Mouse (Mus musculus) c-Kit-positive CD71-positive TER-119-positive erythroid progenitor cells, embryonic 14.5 days (primary cell): ENCODE data around the gene Zmynd8.

Source experiments
- DNase-seq: peaks from one replicate; pipeline ENCODE4 v3.0.0-alpha.2; 2013; ENCODE audit warnings: low spot score

The Zmynd8 gene

DNA sequence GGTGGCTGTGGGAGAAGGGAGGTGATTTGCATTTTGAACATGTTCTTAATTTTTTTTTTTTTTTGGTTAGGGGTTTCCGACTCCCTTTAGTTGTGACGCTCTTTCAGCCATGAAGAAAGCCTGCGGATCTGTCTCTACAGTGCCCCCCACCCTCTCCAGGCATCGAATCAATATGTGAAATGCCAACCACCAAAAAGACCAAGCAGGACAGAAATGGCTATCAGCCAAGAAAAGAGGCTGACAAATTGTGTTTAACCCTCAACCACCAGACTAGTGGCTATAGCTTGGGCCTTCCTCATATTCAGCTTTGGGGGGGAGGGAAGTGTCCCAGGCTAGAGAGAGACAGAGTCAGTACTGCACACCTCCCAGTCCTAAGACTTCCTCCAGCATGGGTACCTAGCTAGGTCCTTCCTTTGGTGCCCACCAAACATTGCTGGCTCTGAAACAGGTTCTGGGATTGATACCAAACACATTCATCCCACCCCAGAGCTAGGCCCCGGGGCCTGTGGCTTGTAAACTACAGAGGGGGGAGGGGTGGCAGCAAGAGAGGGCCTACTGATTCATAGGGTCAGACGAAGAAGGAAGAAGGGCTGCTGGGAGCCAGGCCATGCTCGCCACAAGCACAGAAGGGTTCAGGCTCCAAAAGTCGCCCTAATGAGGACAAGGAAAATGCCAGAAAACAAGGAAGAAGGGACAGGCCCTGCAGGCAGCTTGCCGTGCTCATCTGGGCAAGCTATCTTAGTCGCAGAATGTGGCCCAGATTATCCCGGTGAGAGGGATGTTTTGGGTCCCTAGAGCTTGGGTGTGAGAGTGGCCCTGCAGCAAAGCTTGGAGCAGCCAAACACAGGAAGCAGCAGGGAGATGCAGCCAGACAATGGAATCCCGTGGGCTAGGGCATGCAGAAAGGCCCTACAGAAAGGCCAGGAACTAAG lies 40.1 kb downstream of the Zmynd8 start:
- no peak for DNase-seq

DNA sequence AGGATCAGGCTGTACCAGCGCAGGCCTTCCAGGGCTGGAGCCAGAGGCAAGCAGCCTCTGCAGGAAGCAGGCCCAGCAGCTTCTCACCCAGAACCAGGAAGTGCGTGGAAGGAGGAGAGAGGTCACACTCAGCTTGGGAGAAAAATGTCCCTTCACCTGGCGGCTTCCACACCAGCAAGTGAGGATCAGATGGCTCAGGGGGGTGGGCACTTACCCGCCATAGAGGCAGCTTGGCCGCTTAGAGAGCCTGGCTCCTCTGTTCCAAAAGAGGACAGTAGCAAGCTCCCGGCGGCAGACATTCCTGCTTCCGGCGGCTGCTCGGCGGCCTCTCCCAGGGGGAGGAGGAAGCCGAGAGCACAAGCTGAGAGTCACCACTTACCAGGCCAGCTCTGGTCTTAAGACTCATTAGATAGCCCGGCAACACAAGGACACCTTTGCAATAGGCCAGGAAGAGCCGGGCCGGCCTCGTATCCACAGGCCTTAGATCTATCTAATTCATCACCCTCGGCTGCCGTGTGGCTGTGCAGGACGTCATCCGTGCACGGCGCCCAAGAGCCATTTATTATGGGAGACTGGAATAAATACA lies 40.9 kb downstream of the Zmynd8 start:
- no peak for DNase-seq

DNA sequence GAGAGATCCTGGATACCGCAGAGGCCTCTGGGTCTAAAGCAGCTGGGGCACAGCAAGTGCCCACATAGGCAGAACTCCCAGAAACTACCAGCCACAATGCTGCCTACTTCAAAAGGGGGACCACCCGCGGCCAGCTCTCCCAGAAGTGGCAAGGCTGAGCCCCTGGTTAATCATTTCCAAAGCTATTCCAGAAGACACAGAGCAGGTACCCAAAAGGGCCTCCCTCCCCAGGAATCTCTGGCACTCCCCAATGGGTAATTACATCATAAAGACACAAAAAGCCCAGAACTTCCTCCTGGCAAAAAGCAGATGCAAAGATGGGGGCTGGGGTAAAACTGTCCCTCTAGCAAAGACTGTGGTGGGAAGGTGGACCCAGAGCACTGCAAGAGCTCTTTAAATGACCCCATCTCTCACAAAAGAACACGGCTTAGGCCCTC lies 41.4 kb downstream of the Zmynd8 start:
- no peak for DNase-seq

DNA sequence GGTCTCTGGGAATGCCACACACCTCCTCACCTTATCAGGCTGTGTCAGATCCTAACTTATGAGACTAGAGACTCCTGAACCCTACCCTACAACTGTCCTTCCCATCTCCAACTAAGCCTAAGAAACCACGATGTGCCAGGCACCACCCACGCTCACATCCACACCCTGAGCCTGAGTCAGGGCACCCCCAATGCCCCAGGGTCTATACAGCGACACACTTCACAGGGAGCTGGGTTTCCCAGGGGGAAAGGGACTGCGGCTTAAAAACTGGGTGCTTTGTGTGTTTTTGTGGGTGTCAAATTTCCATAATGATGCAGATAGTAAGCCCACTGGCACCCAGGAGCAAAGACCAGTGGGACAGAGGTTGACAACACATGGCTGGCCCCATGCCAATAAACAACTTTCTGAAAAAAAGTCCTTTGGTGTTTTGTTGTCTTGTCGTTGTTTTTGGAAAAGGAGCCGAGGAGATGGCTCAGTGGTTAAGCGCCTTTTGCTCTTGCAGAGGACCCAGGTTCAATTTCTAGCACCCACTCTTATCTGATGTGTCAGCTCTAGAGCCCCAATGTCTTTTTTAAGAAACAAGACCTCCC lies 42.1 kb downstream of the Zmynd8 start:
- no peak for DNase-seq

DNA sequence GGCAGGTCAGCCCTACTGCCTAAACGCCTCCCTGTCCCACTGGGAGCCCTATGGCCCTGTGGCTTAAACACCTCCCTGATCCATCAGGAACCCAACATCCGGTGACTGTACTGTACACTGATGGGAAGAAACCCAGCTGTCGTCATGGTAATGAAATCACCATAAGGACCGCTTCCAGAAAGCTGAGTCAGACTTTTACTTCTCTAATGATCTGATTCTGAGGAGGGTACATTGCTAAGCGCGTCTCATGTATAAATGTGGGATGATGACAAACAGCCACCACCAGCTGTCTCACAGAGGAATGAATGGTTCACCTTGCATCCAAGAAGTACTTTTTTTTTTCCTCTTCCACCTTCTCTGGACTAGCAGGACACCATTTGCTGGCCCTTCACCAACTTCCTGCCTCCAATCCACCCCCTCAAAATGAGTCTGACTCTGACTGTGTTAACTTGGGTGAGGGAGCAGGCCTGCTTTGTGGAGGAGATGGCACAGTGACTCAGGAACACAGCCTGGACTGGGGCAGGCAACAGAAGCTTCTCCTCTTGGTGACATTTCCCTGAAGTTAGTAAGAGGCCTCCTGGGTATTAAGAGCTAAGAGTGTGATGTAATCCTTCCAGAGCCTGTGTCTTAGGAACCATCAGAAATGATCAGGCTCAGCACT lies 43.0 kb downstream of the Zmynd8 start:
- DNase-seq, result no peak

DNA sequence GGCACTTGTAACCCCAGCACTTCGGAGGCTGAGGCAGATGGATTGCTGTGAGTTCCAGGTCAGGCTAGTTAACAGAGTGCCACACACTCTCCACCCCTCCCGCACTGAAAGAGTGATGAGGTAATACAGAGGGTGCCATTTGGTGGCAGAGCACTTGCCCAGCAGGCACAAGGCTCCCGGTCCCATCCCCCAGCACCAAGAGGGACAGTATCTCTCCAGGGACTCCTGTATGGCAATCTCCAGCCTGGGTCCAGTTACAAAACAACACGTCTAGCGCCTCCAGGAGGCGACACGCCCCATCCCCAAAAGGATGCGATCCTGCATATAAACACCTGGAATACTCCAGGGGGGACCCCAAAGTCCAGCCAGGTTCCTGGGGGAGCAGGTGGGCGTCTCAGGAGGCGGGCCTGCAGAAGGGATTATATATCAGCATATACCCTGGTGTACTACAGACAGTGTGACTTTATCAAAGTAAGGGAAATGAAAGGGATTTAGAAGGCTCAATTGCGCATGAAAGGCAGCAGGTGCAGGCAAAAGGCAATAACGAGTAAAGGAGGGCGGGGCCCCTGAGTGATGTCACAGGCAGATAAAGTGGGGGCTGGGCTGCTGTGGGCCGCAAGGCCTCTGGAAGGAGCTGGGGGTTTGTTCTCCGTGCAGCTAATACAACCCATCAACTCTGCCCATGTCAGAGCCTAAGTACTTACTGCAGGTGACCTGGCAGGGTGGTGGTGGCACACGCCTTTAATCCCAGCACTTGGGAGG lies 44.4 kb downstream of the Zmynd8 start:
- DNase-seq, result peak; percentile 30

DNA sequence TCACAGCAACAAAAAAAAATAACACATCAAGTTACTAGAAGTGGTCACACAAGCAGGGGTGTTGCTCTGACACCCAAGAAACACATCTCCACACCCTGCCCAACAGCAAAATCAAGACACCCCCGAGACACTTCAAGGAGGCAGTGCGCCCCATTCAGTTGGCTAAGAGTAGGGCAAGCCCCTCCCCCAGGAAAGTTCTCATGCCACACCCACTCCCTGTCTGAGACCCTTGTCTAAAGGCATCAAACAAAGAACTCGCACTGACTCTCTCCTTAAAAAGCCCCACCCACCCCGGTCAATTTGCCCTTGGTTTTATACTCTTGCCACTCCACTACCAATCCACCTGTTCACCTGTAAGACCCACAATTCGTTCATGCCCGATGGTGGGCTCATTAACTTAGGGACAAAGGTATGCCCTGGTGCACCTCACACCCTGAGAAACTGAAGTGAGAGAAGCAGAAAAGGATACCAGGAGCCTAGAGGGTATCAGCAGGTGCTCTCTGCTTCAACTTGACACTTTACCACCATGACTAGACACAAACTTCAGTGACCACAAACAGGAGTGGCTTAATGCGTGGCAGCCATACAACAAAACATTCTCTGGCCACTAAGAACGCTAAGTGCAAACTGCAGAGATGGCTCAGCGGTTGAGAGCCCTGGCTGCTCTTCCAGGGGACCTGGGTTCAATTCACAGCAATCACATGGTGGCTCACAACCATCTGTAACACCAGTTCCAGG lies 45.8 kb downstream of the Zmynd8 start:
- no peak for DNase-seq

DNA sequence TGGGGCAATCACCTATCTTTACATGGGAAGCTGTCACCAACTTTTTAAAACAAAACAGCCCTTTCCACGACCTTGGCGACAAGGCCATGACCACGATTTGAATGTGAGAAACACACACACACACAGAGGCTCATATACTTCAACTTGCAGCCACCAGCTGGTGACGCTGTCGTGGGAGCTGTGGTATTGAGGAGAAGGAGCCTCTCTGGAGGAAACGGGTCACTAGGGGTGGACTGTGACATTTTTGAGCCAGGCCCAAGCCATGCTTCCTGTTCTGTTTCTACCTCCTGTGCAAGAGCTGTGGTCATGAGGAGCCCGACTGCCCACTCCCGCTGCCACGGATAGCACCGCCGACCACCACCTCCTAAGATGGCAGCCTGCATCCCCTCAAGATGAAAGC lies 46.4 kb downstream of the Zmynd8 start:
- DNase-seq, result no peak

DNA sequence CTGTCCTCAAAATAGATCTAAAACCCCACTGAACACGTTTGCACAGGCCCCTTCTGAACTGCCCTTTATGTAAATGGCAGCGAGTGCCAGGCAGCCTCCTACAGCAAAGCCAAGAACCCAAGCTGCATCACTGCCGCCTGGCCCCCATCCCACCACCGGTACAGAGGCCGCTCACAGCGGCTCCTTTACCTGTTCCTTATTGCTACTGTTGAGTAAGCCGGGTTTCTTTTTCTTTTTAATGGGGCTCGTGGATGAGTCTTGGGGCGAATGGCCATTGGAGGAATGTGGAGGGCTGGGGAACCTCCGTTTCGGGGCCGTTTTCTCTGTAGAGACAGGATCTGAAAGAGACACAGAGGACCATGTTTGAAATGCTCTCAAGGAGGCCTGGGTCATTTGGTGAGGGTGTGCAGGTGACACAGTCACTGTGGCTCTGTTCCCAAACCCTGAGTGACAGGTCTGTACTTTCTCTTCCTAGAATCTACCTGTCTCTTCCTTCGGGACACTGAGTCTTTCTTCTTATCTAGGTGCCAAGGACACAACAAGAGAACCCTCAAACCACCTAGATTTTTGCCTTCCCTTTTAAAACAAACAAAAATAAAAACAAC lies 46.9 kb downstream of the Zmynd8 start:
- no peak for DNase-seq

DNA sequence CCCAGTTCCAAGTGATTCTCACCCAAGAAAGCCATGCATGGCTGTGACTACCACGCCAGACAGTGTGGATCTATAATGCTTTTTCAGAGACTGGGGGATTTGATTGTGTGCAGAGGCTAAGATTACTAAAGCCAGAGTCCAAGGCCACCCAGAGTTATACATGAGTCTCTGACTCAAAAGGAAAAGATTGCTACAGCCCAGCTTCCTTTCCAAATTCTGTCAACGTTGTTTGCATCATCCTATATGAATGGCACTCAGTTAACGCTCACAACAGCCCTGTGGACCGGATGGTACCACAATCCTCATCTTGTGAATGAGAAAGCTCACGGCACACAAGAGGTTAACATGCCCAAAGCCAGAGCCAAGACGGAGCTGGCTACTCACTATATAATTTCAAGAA lies 48.0 kb downstream of the Zmynd8 start:
- DNase-seq, result no peak

DNA sequence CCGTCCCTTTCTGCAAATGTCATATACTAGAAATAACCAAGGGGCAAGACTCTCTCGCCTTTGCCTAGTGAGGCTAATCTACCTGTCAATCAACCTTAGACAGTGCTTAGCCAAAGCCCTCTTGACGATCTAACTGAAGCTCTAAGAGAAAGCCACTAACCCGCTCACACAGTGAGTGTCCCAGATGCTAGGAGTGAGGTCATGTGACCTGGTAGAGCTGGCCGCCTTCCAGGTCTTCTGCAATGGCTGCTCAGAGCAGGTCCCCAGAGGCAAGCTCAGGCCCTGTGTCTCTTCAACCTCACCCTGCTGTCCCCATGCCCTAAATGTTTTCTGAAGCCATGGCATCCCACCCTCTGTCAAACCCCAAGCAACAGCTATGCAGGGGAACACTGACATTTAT lies 49.7 kb downstream of the Zmynd8 start:
- DNase-seq, result no peak

DNA sequence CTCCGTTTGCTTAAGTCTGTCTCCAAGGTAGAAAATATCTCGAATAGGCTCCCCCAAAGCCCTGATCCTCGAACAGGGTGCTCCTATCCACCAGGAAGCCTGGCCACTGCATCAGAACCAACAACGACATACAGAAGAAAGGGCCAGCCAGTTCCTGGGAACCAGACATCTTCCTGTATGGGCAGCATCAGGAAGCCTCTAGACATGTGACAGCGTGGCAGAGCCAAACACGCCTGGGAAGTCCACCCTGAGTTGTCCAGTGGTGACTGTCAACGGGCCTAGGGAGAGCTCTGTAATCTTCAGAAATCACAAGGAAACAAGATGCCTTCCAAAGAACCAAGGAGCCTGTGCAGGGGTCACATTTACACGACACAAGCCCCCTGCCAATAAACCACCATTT lies 52.0 kb downstream of the Zmynd8 start:
- DNase-seq, result no peak

DNA sequence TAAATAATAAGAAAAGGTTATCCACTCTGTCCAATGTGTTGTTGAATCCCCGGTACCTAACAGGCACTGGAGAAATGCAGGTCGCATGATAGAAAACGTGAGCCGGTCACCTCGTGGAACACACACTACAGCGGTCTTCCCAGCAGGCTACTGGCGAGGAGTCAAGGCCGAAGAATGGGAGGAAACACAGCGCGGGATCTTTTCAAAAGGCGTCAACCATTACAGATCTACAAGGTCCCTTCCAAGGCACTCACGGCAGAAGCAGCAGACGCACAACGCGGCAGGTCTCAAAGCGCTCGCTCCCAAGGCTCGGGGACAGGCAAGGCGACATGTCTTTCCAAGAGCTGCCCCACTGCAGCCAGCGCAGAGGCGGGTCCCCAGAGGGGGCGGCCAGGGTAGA lies 53.3 kb downstream of the Zmynd8 start:
- no peak for DNase-seq

DNA sequence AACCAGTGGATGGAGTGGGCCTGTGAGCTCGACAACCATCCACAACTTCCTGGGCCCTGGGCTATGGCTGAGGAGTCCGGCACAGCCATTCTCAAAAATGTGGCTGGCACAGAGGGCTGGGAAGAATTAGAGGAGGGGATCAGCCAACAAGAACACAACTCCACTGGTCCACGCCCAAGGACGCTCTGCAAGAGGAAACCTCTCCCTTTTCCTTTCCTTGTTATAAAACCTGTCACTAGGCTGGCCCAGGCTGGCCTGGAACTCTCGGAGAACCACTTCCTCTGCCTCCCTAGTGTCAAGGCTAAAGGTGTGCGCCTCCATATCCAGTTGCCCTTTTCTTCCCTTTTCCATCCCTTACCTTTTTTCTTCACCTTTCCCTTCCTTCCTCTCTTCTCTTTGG lies 55.5 kb downstream of the Zmynd8 start:
- DNase-seq, result no peak

DNA sequence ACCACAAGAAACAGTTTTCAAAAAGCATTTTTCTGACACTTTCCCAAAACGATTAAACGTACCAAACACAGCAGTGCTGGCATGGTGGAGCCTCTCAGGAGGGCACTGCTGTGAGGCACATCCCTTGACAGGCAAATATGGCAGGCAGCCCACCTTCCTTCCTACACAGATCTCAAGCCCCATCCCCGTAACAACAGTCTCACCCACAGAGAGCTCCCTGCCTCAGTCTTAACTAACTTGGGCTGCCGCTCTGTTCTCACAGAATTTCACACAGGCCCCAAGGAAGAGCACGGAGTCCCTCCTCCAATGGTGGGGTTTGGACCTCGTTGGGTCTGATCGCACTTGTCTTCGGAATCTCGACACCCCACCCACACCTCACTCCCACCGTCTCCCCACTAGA lies 56.6 kb downstream of the Zmynd8 start:
- no peak for DNase-seq

DNA sequence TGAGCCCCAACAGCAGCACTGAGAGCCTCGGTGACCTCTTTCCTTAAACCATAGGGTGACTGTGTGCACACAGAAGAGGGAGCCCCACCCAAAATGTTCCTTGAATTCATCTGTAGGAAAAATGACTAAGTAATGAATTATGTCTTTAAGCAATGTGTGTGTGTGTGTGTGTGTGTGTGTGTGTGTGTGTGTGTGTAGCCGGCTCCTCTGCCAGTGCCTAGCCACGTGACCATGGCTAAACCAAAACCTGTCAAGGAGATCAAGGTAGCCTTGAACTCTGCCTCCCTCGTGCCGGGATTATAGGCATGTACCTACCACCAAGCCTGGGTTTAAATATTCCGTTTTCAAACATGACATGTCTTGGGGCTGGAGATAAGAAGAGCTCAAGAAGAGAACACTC lies 57.0 kb downstream of the Zmynd8 start:
- DNase-seq, result no peak

DNA sequence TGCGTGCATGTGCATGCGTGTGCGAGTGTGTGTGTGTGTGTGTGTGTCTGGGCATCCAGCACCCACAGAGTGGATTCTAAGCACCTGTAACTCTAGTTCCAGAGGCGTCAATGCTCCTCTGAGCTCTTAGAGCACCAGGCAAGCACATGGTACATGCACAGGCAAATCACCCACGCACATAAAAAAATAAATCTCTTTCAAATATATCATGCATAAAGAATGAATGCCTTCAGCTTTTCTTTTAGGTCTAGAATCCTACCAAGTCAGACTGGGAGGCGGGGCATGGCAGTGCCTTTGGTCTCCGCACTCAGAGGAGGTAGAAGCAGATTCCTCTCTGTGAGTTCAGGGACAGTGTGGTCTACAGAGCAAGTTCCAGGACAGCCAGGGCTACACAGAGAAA lies 58.0 kb downstream of the Zmynd8 start:
- DNase-seq, result no peak

DNA sequence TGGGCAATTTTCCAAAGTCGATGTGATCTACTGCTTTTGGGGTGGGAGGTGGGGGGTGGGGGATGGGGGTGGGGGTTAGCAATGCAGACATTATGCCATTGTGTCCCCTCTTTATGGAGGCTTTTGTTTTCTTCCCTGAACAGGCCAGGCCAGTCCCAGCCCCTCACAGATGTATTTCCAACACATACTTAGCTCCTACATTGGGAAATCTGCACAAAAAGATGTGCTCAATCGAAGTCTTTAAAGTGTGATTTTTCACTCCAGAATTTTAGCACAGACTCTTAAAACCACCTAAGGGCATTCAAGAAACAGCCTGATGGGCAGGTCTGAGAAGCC lies 59.5 kb downstream of the Zmynd8 start:
- DNase-seq, result no peak

DNA sequence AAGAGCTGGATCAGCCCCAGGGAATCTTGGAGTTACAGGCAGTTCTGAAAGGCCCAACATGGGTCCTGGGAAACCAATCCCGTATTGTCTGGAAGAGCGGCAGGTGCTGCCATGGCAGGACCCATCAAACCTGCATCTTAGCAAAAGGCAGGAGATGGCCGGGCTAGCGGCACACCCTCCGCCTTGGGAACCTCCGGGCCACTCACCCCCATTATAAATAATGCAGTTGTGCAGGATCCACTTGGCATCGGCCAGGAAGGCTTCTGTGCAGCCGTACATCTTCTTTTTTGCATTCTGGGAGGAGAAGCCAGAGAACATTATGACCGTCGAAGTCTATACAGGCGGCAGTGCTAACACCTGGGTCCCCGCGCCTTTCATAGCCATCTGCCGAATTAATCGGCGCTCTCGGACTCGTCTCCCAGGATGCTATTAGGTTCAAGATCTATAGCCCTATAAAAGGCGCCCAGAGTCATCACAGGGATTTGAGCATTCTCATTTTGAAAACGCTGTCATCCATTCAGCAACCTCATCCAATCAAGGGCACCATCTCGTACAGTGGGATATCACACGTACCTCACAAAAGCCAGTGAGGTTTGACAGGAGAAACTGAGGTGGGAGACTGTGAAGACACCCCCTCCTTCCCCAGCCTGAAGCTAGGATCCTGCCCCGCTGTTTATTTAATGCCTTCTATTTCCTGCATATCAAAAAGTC lies 60.1 kb downstream of the Zmynd8 start:
- DNase-seq, result no peak

DNA sequence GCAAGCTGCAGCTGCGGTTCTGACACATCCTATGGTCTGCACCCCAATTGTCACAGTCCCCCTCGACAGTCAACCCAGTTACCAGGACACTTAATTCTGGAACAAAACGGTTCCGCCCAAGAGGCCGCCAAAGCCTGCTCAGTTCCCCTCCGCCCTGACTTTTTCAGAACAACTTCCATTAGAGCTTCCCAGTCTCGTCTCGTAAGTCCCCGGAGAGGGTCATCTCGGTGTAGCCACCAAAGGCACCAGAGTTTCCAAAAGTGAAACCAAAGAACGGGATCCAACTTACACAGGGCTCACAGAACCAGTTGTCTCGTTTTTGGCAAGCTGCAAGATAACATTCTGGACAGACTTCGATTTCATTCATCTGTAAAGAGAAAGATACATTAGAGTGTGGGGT lies 64.2 kb downstream of the Zmynd8 start:
- no peak for DNase-seq
